11 mouse cellular contexts compared by ENCODE assay signal in the genomic region with DNA sequence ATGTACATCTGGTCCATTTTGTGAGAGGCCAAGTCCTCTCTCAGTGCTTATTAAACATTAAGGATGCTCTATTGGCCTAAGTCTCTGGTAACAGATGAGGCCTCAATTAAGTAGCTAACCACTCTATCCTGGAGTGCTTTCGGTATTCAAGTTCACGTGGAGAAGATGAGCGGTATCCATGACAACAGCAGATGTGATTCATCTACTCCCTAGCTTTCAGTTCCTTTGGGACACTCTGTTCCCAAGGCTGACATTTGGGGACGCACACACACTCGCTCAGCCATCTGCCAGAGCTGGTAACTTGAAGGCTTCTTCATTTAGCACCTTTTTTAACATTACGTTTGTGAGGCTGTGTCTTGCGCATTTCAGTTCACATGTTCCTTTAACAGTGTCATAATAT. TPM values are rescaled to one million over a fixed set of nuclear protein-coding genes. Genes with fewer than 3 reads are reported as not detected.
A peak's percentile ranks its signal among the peaks of the same experiment; 100 is the strongest.
DNase-seq lines count a peak whose midpoint lies in the region; ATAC-seq lines count a peak whose summit lies in the region.
"Had no signal": no experiment of that assay in that cellular context is flagged by ENCODE, and none has a peak within 500 bp of the region (broad histone marks: within the 10 kb centered on the region; RNA-seq: fewer than 3 reads in every experiment).

No protein-coding gene starts in this region.

- no peak overlapping the region for H3K4me2 ChIP-seq in hindbrain, embryonic 11.5 days (replicated peaks; ENCODE audit: low read depth, low read length)
- H3K4me2 ChIP-seq in hindbrain, embryonic 13.5 days: no peak overlapping the region
- no peak overlapping the region for H3K4me2 ChIP-seq in kidney, embryonic 14.5 days (replicated peaks; ENCODE audit: low read depth, low read length)
- H3K4me2 ChIP-seq: lung, embryonic 14.5 days had no signal

- no peaks in the 10 kb centered on the region for H3K4me1 ChIP-seq in hindbrain, embryonic 11.5 days (replicated peaks; ENCODE audit: control insufficient read depth, insufficient read depth, low read length)
- peaks cover 12% of the 10 kb centered on the region for H3K4me1 ChIP-seq in hindbrain, embryonic 10.5 days (replicated peaks)
- peaks cover 32% of the 10 kb centered on the region for H3K4me1 ChIP-seq in hindbrain, embryonic 13.5 days (replicated peaks)
- no peaks in the 10 kb centered on the region for H3K4me1 ChIP-seq in kidney, embryonic 14.5 days (ENCODE audit: control insufficient read depth, insufficient read depth, low read length)

- peak; percentile 59; the same call in 1 of the 2 replicates for ATAC-seq in hindbrain, embryonic 11.5 days (ENCODE audit: low FRiP score)
- peak; percentile 49 for ATAC-seq in hindbrain, embryonic 13.5 days (ENCODE audit: low FRiP score)
- no peak for ATAC-seq in kidney, embryonic 14.5 days (ENCODE audit: low FRiP score, low TSS enrichment)
- ATAC-seq: intestine, embryonic 16.5 days had no signal

- peak; percentile 43 for DNase-seq in hindbrain, embryonic 11.5 days (ENCODE audit: low spot score)
- no peak for DNase-seq in hindbrain, embryonic 10.5 days (ENCODE audit: low spot score)
- DNase-seq in left cerebral cortex, postnatal 14 days (ENCODE audit: low spot score in 2 of 2): peak; percentile 82 to 94
- peak; percentile 31 for DNase-seq in right cerebral cortex, postnatal 4 days
- no peak for DNase-seq in spleen, postnatal 36 days (ENCODE audit: low spot score in 2 of 2)
- DNase-seq in gastrocnemius, postnatal 4 days (ENCODE audit: low spot score in 2 of 2): no peak
- DNase-seq: gastrocnemius, postnatal 14 days; lung, embryonic 14.5 days had no signal

- H3K4me3 ChIP-seq in hindbrain, embryonic 11.5 days (ENCODE audit: low read depth, low read length): no peak overlapping the region
- H3K4me3 ChIP-seq in hindbrain, embryonic 10.5 days: no peak overlapping the region
- H3K4me3 ChIP-seq in hindbrain, embryonic 13.5 days: no peak overlapping the region
- H3K4me3 ChIP-seq in kidney, embryonic 14.5 days (ENCODE audit: low read length): no peak overlapping the region

- no peaks in the 10 kb centered on the region for H3K9me3 ChIP-seq in hindbrain, embryonic 11.5 days (ENCODE audit: control insufficient read depth, low read length)
- no peaks in the 10 kb centered on the region for H3K9me3 ChIP-seq in hindbrain, embryonic 10.5 days
- H3K9me3 ChIP-seq in hindbrain, embryonic 13.5 days: no peaks in the 10 kb centered on the region
- H3K9me3 ChIP-seq in kidney, embryonic 14.5 days (ENCODE audit: control insufficient read depth, low read length): no peaks in the 10 kb centered on the region

- no peak overlapping the region for H3K9ac ChIP-seq in hindbrain, embryonic 11.5 days (ENCODE audit: low read depth, low read length)
- H3K9ac ChIP-seq in hindbrain, embryonic 13.5 days: no peak overlapping the region
- H3K9ac ChIP-seq in kidney, embryonic 14.5 days (ENCODE audit: low read depth, low read length): no peak overlapping the region
- H3K9ac ChIP-seq: lung, embryonic 14.5 days had no signal

- no peaks in the 10 kb centered on the region for H3K36me3 ChIP-seq in hindbrain, embryonic 11.5 days (ENCODE audit: control insufficient read depth, insufficient read depth, low read length)
- no peaks in the 10 kb centered on the region for H3K36me3 ChIP-seq in hindbrain, embryonic 10.5 days
- H3K36me3 ChIP-seq in hindbrain, embryonic 13.5 days: no peaks in the 10 kb centered on the region
- no peaks in the 10 kb centered on the region for H3K36me3 ChIP-seq in kidney, embryonic 14.5 days (ENCODE audit: control insufficient read depth, insufficient read depth, low read length)

- WGBS in hindbrain, embryonic 11.5 days: 66% methylated on average over 7 of the region's 7 CpGs
- 79% methylated on average over 7 of the region's 7 CpGs for WGBS in hindbrain, embryonic 10.5 days
- 44% methylated on average over 7 of the region's 7 CpGs for WGBS in hindbrain, embryonic 13.5 days
- WGBS in kidney, embryonic 14.5 days: 86% methylated on average over 7 of the region's 7 CpGs

- intact Hi-C loops in left cerebral cortex, postnatal 14 days (cut with DNase I): no loop called here

- H3K27me3 ChIP-seq in hindbrain, embryonic 11.5 days (ENCODE audit: control insufficient read depth, insufficient read depth, low read length): no peaks in the 10 kb centered on the region
- no peaks in the 10 kb centered on the region for H3K27me3 ChIP-seq in hindbrain, embryonic 10.5 days (ENCODE audit: insufficient read depth, poor library complexity, severe bottlenecking)
- H3K27me3 ChIP-seq in hindbrain, embryonic 13.5 days: no peaks in the 10 kb centered on the region
- H3K27me3 ChIP-seq in kidney, embryonic 14.5 days (ENCODE audit: control insufficient read depth, insufficient read depth, low read length): no peaks in the 10 kb centered on the region

- H3K27ac ChIP-seq in hindbrain, embryonic 11.5 days (ENCODE audit: low read depth, low read length): no peak overlapping the region; the same call in 1 of the 2 replicates
- H3K27ac ChIP-seq in hindbrain, embryonic 10.5 days: no peak overlapping the region
- H3K27ac ChIP-seq in hindbrain, embryonic 13.5 days: peak overlapping the region; percentile 58
- no peak overlapping the region for H3K27ac ChIP-seq in kidney, embryonic 14.5 days (ENCODE audit: low read depth, low read length)

RNA-seq across cellular contexts. Expression of a gene that starts 40.3 kb away (rescaled TPM):
- polyA plus RNA-seq in hindbrain, embryonic 11.5 days (2014; fragmentation: Nextera tagmentation; extraction: Ambion mirVana): 25.9 and 33.2 TPM in 2 replicates
- 19.5 and 24.2 TPM in 2 replicates for polyA plus RNA-seq in hindbrain, embryonic 10.5 days (2016; fragmentation: Nextera tagmentation; extraction: Ambion mirVana)
- polyA plus RNA-seq in hindbrain, embryonic 13.5 days (2015; fragmentation: Nextera tagmentation; extraction: Ambion mirVana): 29.1 and 30.0 TPM in 2 replicates
- total RNA-seq in left cerebral cortex, postnatal 14 days (2021): 100 to 1,000 TPM; 109 to 112 TPM
- 10 to 100 TPM; 40.9 to 41.4 TPM for total RNA-seq in gastrocnemius, postnatal 4 days (2021)
- polyA plus RNA-seq in kidney, embryonic 14.5 days (2014; fragmentation: Nextera tagmentation; extraction: Ambion mirVana): 20.2 and 27.7 TPM in 2 replicates

Comparison
In these comparisons a context has a peak if more than half of its experiments do, and no peak if none do; other contexts are left out.
1. DNase-seq: peak in hindbrain, embryonic 11.5 days (single experiment), left cerebral cortex, postnatal 14 days (2 of 2) and right cerebral cortex, postnatal 4 days (single experiment); none in hindbrain, embryonic 10.5 days (single experiment), spleen, postnatal 36 days (0 of 2) and gastrocnemius, postnatal 4 days (0 of 2).